Mouse (Mus musculus): ENCODE results near the gene Scgb1b19.
"Not testable (repeated sequence)": the region's sequence is repeated elsewhere in the genome, so short reads cannot be mapped to it uniquely, and the experiment has no call there.

The Scgb1b19 gene

GRCm38 (mm10) chr7:33286991-33287390 is at the start of gene Scgb1b19:
Gene Scgb1b19 (plus strand): TSS chr7:33287291.
- not testable (repeated sequence) for DNase-seq (ENCODE audit: low read depth, low spot score)

- not testable (repeated sequence) for DNase-seq (ENCODE audit: low read depth, low spot score)
These were observed 6.9 kb upstream of the Scgb1b19 start, which contains the start of gene Scgb2b19 for GRCm38 (mm10) chr7:33280238-33280637. Gene Scgb2b19 (minus strand): TSS chr7:33280338.

Data from retina, adult 2 months (tissue).